Mouse (Mus musculus) common myeloid progenitor, adult 5-6 weeks (primary cell): Measurements from ENCODE around the gene 1700123O20Rik. TPM values are rescaled to one million over a fixed set of nuclear protein-coding genes. Genes with fewer than 3 reads are reported as not detected.

Experiments
- ATAC-seq: replicated peaks from 2 replicates; pipeline ENCODE4 v1.8.0; 2016; ENCODE audit warnings: low read depth, mild to moderate bottlenecking, moderate TSS enrichment, inconsistent platforms; ENCODE audit not compliant: poor library complexity, severe bottlenecking
- total RNA-seq: library from RNA; stranded (forward); fragments of 200-1000, 187-1606 nt; gene quantifications from 2 replicates; pipeline ENCODE4 v1.2.3, GENCODE M21; 2017

The 1700123O20Rik gene
- total RNA-seq, 1 experiment from 2014 or later = 26.5 TPM

DNA sequence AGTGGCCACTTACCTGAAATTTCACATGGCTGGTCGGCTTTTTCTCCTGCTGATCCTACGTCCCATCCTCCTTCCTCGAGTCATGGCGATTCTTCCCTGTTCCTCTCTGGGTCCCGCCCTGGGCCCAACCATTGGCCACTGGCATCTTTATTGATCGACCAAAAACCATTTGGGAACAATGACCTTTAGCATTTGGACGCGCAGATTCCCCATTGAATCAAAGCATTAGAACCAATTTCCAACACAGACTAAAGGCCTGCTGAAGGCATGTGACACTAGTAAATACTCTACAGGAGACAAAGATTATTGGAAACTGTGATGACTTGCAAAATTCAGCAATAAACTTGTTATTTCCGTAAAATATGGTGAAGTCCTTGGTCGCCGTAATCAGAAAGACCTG lies 34.0 kb downstream of the 1700123O20Rik start:
- no peak for ATAC-seq

DNA sequence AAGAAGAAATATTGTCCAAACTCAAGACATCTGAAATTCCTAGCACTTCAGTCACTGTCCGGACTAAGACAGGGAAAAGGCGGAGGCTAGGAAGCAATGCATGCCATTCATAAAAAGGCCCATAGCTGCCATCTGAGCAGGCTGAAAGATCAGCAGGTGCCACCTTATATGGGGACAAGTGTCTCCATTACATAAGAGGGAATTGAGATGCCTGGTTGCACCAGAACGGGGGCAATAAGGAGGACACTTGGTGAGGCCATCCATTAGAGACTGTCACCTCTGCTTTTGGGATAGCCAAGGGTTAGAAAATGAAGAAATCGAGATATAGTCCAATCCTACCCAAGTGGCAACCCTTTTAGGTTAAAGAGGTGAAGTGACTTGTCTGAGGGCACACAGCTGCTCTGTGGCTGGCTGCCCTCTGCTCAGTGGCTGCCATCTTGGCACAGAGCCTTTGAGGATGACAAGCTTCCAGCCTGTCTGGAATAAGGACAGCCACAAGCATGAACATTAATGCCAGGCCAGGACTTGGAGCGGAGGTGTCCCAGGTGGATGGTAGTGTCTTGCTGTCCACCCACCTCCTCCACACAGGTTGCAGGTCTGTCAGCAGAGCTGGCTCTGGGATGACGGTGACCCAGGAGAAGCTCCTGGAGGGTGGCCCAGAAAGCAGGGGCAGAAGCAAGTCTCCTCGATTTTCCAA lies 34.8 kb downstream of the 1700123O20Rik start:
- no peak for ATAC-seq

DNA sequence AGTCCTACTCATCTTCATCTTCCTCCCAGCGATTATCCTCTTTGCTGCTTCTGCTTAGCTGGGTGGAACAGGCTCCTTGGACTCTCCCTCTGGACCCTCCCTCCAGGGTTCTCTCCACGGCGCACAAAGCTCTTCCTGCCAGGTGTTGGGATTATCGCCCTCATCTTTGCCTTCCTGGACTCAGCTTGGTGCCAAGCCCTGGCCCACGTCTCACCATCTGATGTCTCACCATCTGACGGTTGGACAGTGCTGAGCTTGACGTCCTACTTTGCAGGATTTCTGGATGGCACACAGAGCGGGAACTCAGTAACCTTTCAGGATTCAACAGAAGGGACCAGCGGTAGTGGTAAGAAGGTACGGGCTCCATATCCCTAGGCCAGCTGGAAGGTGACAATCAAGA lies 35.7 kb downstream of the 1700123O20Rik start:
- no peak for ATAC-seq

DNA sequence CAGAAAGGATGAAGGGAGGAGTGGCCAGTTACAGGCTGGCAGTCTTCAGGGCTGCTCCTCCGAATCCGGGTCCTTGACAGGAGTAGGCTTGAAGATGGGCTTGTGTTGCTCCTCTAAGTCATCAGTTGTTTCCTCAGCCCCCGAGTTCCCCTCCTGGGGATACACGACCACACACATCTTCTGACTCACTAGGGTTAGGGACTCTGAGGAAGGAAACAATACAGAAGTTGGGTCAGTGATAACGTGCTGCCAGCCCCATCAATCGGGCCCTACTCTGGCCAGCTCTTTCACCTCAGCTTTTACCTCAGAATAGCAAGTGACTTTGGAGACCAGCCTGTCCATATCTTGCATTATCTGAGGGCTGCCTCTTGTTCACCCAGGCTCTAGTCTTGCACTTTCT lies 38.0 kb downstream of the 1700123O20Rik start:
- peak; percentile 62 for ATAC-seq

DNA sequence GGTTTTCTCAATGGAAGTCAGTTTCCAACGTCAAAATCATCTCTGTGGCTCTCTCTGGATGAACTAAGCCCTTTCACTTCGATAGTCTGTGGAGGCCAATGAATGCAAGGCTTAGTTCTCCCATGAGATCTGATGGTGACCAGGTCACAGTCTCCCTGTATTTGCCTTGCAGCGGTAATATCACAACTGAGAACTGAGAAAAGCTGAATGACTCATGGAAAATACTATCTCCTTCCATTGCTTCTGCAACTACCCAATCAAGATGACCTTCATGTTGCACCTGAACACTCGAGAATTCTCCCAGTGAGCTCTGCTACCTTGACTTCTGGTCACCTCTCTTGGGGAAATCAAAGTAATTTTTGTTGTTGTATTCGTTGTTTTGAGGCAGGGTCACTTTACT lies 41.5 kb downstream of the 1700123O20Rik start:
- no peak for ATAC-seq

DNA sequence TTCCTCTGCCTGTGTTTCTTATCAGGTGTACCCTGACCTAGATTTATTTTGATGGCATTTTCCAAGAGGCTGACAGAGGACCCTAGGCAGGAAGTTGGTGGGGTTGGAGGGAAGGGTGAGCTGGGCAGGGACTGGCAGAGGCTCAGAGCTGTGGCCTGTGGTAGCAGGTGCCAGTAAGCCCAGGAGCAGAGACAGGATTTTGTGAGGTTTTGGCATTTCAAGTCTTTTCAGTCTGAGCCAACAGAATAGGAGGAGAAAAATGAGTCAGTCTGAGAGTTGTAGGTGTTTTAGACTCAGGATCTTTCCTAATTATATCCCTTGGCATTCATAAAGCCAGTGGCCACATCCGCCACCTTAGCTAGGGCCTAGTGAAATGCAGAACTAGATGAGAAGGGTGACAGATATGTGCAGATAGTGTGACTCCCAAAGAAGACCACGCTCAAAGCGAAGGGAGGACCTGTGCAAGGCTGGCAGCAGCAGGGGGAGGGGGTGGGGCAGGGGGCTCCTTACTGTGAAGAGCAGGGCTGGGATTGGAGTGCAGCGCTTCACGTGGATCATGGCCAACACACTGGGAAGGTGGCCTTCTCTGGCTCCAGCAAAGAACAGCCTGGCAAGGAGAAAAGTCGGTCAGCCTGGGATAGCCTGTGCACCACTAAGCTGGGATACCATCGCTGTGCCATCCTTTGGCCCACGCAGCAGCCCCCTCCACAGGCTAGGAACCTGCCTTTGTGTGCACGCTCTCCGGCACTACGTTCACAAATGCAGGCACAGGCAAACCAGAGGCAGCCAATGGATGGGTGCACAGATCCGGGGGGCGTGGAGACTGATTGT lies 43.0 kb downstream of the 1700123O20Rik start:
- peak; percentile 30; the same call in 1 of the 2 replicates for ATAC-seq

DNA sequence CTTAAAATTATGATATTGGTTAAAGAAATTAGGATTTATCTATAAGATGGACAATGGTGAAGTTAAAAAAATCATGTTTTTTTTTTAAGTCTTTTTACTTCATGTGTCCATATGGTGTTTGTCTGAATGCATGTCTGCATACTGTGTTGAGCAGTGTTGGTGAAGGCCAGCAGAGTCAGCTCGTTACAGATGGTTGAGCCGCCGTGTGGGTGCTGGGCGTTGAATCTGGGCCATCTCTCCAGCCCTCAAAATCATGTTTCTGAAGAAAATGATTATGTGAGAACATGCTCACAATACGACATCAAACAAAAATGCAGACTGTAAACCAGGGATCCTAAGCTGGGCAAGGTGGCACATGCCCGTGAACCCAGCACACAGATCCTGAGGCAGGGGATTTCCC lies 44.3 kb downstream of the 1700123O20Rik start:
- ATAC-seq = no peak

DNA sequence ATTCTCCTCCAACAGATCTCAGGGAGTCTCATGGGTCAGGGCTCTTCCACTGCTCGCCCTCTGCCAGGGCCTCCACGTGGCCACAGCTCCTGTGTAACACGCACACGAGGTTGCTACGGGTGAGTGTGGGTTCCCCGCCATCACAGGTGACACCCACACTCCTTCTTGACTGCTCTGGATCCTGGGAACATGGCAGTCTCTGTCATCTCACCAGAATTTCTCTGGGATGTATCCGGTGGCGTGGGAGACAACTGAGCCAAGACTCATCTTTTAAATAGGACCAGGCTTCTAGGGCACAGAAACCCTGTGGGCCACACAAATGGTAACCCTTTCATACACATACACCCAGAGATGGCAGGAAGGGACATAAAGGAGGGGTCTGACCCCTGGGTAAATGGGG lies 46.2 kb downstream of the 1700123O20Rik start:
- no peak for ATAC-seq

DNA sequence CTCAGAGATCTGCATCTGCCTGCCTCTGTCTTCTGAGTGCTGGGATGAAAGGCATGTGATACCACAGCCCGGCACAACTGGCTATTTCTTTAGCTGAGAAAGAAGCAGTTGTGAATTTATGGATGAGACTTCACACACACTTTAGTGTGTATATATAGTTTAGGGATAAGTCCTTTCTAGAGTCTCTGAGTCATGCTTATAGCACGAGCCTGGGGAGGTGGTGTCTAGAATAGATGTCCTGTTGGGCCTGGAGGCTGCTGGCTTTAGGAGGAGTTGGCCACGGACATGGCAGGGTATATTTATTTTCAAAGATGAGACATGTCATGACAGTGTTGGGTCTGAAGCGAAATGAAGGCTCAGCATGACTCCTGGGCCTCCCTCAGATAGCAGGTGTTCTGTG lies 48.0 kb downstream of the 1700123O20Rik start:
- ATAC-seq = no peak

DNA sequence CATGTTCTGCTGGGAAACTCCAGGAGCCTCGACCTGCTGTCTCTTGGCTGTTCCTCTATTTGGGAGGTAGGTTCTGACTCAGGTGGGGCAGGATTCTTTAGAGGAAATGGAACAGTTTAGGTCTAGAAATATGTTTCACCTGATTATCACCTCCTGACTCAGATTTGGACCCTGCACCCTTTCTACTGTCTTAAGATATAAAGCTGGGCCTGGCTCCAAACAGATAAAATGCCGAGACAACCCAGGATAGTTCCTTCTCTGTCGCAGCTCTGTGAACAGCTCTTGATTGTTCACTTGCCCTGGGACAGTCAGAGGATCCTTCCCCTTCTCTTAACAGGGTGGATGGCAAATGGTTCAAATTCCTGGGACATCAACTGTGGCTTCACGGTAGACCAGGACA lies 49.2 kb downstream of the 1700123O20Rik start:
- no peak for ATAC-seq

DNA sequence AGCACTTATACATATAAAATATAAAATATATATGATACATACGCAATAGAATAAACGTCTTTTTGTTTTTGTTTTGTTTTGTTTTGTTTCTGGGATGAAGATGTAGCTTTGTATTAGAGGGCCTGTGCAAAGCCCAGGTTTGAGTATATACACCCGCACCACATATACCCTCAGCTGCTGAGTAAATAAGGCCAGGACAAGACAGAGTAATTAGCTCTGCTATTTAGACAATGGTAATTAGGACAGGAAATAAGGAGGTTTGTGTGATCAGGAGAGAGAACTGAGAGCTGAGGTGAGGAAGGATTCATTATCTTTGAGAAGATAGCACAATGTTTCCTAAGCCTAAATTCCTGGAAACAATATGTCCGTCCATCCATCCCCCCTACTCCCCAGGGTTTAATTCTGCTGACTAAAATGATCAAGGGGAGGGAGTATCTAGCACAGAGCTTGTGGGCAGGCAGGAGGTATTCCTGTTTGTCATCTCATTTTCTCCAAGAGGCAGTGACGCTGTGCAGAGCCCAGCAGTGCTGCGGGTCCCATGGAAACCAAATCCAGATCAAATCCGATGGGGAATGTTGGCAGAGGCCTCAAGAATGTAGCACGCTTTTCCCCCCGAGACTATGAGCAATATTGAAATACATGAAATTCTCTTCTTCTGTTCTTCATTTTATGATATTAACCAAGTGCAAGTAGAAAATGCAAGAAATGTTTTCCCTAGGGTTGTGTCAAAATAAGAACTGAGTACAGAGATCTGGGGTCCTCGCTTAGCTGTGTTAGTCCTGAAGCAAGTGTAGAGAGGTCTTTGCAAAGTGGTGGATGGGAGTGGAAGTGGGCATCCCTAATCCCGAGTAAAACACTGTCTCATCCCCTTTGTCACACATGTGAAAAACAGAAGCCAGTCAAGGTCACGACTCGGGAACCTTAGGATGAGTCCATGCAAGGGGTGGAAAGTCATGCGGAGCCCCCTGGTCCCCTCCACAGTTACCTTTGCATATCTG lies 50.8 kb downstream of the 1700123O20Rik start:
- no peak for ATAC-seq

DNA sequence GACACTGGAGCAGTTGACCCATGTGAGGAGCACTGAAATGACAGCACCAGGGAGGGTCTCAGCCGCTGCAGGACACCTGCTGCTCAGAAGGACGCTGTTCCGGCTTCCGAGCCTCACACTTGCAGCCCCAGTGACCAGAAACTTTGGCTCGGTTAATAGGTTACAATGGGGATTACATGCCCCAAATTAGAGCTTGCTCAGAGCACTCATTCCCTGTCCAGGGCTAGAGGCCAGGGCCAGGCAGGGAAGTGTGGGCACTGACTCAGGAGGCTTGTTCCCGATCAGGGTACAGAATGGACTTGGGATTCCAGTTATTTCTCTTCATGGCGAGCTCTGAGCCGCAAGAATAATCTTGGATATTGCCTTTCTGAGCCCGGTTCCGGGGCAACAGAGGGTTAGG lies 51.6 kb downstream of the 1700123O20Rik start:
- ATAC-seq = no peak

Other genes with a start within 250 kb of the 1700123O20Rik start
- gene Lrp10, start 222.1 kb upstream of the 1700123O20Rik start, total RNA-seq = 28.8 and 46.5 TPM in 2 replicates
- gene Rem2, start 210.1 kb upstream of the 1700123O20Rik start, total RNA-seq = 0.53 and 1.7 TPM in 2 replicates
- 79.2 and 82.9 TPM in 2 replicates for gene Prmt5, start 168.7 kb upstream of the 1700123O20Rik start, total RNA-seq
- 74.5 and 85.9 TPM in 2 replicates for gene Haus4, start 131.6 kb upstream of the 1700123O20Rik start, total RNA-seq
- gene Ajuba, start 108.7 kb upstream of the 1700123O20Rik start, total RNA-seq = 1.3 and 1.9 TPM in 2 replicates
- 5.3 TPM in 2 replicates for gene 4931414P19Rik, start 80.2 kb upstream of the 1700123O20Rik start, total RNA-seq
- 56.3 and 58.6 TPM in 2 replicates for gene Psmb5, start 68.2 kb upstream of the 1700123O20Rik start, total RNA-seq
- not detected in 2 replicates for gene Psmb11, start 64.8 kb upstream of the 1700123O20Rik start, total RNA-seq
- gene Gm17606, start 45.3 kb upstream of the 1700123O20Rik start, total RNA-seq = not detected in 2 replicates
- gene Cdh24, start 44.9 kb upstream of the 1700123O20Rik start, total RNA-seq = 0.46 and 0.58 TPM in 2 replicates
- 238 and 282 TPM in 2 replicates for gene Acin1, start 715 bp downstream of the 1700123O20Rik start, total RNA-seq
- 0.37 TPM in 1 of 2 replicates, not detected in the other for gene Gm29776, start 12.6 kb downstream of the 1700123O20Rik start, total RNA-seq
- 1.2 and 4.9 TPM in 2 replicates for gene Cebpe, start 26.0 kb downstream of the 1700123O20Rik start, total RNA-seq
- 4.4 and 5.5 TPM in 2 replicates for gene Slc7a8, start 95.7 kb downstream of the 1700123O20Rik start, total RNA-seq
- gene Rnf212b, start 127.9 kb downstream of the 1700123O20Rik start, total RNA-seq = not detected in 2 replicates
- 12.5 and 15.6 TPM in 2 replicates for gene Homez, start 184.7 kb downstream of the 1700123O20Rik start, total RNA-seq
- gene Ppp1r3e, start 191.3 kb downstream of the 1700123O20Rik start, total RNA-seq = 5.4 TPM in 1 of 2 replicates, not detected in the other
- gene Bcl2l2, start 197.2 kb downstream of the 1700123O20Rik start, total RNA-seq = 7.8 and 10.3 TPM in 2 replicates
- 2.4 TPM in 1 of 2 replicates, not detected in the other for gene Gm20521, start 197.2 kb downstream of the 1700123O20Rik start, total RNA-seq
- 466 and 493 TPM in 2 replicates for gene Pabpn1, start 206.3 kb downstream of the 1700123O20Rik start, total RNA-seq
- gene Slc22a17, start 226.9 kb downstream of the 1700123O20Rik start, total RNA-seq = 0.23 and 6.6 TPM in 2 replicates
- not detected in 2 replicates for gene Efs, start 239.9 kb downstream of the 1700123O20Rik start, total RNA-seq
- not detected in 2 replicates for gene Il25, start 246.5 kb downstream of the 1700123O20Rik start, total RNA-seq